Mouse (Mus musculus) kidney, postnatal 10 days (tissue): ENCODE results near the gene Opcml.

Experiments used
- DNase-seq: peaks from one replicate; pipeline ENCODE4 v3.0.0; 2021; ENCODE audit warnings: mixed read lengths

The Opcml gene

DNA sequence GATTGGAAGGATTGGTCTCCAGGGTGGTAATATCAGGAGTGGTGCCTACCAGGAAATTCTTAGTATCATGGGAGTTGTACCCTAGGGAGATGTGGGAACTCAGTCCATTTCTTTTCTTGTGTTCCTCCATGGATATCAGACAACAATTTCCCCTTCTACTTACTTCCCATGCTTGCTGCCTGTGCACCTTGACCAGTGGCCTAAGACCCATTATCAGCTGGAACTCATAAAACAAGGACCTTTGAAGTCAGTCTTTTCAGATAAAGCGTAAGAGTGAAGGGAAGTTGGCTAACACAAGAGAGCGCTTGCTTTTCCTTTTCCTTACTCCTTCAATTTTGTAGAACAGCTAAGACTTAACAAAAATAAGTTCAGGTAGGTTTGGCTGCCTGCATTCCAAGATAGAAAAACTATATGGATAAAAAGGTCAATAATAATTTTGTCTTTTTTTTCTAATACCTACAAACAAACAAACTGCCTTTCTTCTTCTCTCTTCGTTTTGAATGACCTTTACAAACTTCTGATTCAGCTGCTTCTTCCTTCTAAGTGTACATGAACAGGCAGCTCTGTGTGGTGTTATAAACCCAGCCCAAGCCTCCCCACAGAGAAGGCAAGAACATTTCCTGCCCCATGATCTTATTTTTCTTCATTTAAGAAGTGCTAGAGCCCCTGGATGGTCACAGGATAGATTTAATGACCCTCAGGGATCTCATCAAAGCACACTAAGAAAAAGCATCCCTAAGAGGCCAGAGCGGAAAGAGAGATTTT lies 387.7 kb downstream of the Opcml start:
- no peak for DNase-seq

DNA sequence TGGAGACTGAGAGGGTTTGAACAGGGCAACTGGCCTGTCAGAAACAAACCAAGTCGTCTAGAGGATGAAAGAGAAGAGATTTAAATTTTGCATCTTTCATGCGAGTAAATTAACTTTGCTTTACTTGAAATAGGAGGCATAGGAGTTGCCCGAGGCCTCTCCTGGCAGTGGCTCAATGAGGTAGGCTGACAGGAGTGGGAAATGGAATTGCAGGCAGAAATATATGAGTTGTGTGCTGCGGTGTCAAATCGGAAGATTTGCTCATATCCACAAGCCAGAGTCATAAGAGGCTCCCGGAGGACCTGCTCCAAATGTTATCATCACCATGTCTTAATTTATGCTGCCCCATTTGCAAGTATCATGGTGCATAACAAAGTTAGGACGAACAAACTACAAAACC lies 391.3 kb downstream of the Opcml start:
- no peak for DNase-seq

DNA sequence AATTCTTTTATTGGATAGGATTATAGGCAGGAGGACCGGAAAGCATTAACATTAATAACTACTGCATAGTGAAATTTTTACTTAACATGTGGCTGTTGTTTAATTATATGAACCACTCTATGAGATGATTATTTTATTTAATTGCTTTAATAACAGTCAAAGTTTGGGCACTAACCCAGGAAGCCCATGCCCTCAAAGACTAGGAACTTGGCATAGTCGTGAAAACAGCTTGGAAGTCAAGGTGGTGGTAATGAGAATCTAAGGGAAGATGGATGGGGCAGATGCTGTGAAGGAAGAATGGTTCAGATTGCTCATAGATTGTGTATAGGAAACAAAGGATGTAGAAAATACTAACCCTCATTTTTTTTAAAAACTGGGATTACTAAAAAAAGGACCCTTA lies 399.7 kb downstream of the Opcml start:
- DNase-seq, result no peak

DNA sequence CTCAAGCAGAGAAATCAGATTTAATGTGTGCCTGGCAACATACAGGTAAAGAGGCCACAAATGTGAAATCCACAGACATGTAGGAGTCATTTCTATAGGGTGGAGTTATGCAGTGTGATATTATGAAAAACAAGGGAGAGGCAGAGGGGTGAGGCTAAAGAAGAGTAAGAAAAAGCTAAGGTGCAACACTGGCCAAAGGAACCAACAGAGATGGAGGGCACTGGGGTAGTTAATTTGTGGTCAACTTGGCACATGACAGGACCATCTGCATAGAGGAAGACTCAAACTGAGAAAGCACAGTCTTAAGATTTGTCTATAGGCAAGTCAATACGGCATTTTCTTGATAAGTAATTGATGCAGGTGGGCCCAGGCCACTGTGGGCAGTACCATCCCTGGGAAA lies 400.2 kb downstream of the Opcml start:
- DNase-seq, result no peak

DNA sequence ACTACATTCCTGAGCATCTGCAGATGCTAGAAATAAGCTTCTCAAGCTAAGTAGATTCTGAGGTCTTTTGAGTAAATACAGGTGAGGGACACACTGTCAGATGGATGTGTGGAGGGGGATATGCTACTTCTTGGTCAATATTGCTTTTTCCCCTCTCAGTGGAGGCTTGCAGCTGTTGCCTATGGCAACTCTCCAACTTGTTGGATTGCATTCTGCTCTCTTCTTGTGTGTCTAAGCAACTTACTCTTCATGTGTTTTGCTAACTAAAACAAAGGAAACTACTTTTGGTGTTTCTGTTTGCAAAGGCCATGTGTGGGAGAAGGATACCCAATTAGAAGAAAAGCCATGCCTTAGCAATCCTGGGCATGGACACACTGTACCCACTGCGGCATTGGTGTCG lies 406.0 kb downstream of the Opcml start:
- peak; percentile 21 for DNase-seq

DNA sequence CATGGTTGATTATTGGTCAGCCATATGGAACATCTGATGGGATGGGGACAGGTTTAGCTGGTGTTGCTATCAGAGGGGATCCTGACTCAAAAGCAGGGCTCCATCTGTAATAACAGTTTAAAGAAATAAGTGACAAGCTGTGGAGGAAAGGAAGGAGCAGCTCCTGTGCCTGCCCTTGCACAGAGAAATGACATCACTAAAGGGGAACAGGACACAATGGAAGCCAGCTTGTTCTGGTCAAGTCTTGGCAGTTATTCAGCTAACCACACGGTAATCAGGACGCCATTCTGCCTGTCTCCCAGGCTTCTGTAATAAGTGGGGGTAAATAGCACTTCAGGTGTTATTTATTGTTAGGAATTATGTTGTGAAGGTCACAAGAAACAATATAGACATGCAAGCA lies 406.5 kb downstream of the Opcml start:
- no peak for DNase-seq

DNA sequence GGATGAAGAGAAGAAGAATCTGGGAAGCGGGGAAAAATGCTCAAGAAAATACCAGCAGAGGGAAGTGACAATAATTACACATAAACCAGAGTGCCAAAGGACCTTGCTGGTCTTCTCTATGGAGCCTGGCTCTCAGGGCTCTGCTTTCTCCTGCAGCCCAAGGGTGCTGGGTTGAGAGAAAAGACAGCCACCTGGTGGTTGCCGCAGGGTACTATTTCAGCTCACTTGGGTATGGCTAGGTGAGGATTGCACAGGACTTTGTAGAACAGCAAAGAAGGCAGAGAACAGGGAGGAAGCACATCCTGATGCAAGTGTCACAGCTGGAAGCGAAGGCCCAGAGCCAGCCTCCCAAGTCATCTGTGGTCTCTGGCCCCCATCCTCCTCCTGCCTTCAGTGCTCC lies 407.1 kb downstream of the Opcml start:
- DNase-seq, result peak; percentile 66

DNA sequence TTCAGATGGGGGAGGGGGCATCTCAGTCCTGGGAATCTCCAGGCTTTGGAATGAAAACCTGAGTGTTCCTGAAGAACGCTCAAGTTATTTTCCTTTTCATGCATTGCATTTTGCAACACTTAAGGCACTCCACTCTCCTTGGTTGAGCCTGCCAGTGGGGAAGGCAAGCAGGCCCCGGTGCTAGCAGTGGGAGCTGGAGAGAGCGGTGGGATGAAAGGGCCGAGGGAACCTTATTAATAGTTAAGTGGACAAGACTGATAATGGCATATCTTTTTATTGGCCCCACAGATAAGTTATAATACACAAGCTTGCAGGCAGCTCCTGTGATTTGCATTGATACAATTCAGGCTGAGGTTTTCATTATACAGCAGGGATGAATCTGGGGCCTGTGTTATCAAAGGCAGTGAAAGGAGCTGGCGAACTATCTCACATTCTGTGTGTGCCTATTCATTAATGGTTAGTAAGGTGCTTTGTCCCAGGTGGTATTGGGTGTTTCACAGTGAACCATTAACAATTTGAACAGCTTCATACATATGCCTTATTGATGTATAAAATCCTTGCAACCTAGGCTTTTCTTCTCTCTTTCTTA lies 407.6 kb downstream of the Opcml start:
- no peak for DNase-seq

DNA sequence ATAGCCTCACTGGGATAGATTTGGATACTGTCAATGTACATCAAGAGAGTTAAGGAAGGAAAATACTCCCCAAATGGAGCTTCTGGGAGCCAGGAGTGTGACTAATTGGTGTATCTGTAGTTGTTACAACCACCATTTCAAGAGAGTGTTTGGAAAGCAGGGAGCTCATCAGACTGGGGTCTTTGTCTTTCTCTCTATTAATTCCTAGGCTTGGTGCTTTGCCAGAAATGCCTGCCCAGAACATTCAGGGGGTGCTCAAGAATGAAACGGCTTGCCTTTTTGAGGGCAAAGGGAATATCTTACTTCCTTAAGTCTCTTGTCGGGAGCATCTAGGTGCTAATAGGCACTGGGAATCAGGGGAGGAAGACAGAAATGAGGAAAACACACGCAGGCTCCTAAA lies 416.9 kb downstream of the Opcml start:
- no peak for DNase-seq

DNA sequence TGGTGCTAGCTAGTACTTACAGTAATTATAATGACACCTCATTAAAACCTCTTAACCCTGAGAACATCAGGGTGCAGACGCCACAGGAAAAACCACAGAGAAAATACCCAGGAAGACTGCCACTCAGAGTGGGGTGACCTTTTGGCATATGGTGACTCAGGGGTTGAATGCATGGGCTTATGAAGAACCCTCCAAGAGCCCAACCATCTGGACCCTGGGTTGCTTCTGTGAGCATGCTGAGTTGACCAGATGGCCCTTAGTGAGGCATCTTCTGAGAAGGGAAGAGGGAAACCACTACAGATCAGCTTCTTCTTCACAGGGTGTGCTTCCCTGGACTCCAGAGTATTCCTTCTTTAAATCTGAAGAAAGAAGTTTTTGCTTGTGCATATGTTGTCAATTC lies 418.1 kb downstream of the Opcml start:
- DNase-seq, result no peak

DNA sequence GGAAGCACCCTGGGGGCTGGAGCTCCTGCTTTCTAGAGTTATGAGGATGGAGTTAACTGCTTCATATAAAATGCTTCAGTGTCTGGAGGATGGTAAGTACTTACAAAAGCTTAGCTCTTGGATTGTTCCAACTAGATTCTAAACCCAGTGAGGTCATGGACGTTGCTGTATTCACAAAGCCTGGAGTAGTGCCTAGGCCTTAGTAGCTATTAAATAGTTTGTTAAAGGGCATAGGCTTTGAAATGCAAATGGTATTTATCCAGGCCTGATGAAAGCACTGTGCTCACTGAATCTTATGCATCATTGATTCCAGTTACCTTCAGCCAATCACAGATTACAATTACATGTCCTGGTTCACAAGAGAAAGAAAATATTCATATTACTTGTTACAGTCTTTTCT lies 421.3 kb downstream of the Opcml start:
- DNase-seq, result no peak

DNA sequence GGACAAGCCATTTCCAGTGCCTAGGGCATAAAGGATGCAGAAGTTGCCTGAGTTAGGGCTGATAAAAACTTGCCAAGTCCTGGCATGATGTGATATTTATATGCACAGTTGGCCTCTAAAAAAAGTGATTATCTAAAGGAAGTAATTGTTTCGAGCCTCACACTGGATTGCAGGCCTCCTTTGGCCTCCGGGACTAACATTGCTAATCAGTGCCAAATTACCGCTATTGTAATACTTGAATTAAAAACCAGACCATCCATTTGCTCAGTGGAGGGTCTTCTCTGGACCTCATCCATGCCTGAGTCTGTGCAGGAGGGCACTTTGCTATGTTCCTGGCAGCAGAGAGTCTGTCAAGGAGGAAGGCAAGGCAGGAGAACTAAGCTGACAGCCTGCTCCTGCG lies 423.3 kb downstream of the Opcml start:
- DNase-seq, result no peak

DNA sequence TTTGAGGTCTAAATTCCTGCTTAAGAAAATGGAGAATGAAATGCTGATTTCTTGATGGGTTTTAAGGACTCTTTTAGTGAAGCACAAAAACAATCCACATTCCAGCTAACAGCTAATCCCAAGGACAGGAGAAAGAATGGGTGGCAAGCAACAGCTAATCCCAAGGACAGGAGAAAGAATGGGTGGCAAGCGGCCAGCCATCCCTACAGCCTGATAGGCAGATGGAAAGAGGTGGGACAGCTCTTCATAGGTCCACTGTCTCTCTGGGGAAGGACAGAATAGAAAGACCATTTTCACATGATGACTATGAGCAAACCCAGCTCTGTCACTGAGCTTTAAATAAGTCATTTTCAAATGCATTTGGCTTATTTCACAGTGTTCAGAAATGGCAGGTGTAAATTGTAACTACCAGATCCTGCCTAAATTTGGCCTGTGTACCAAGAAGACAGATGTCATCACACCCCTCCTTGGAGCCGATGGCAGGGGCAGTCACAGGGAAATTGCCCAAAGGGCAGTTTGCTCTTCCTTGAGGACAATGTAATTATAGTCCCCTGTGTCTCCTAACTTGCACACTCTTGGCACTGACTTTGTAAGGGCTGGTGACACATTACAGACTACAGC lies 427.6 kb downstream of the Opcml start:
- no peak for DNase-seq

DNA sequence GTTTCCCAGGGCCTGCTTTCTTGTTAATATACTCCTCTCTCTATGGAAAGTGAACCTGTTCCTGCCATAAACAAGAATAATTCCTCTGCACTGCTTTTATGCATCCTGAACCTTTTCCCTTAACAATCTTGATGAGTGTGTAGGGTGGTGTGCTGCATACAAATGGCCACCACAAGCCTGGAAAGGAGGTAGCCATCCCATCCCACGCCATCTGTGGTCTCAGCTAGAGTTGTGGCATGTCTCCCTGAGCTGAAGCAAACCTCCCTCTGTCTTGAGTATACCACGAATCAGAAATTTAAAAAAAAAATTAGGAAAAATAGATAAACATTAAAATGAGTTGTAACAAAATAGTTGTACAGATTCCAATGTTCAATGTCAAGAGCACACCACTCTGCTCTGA lies 432.2 kb downstream of the Opcml start:
- DNase-seq, result no peak

DNA sequence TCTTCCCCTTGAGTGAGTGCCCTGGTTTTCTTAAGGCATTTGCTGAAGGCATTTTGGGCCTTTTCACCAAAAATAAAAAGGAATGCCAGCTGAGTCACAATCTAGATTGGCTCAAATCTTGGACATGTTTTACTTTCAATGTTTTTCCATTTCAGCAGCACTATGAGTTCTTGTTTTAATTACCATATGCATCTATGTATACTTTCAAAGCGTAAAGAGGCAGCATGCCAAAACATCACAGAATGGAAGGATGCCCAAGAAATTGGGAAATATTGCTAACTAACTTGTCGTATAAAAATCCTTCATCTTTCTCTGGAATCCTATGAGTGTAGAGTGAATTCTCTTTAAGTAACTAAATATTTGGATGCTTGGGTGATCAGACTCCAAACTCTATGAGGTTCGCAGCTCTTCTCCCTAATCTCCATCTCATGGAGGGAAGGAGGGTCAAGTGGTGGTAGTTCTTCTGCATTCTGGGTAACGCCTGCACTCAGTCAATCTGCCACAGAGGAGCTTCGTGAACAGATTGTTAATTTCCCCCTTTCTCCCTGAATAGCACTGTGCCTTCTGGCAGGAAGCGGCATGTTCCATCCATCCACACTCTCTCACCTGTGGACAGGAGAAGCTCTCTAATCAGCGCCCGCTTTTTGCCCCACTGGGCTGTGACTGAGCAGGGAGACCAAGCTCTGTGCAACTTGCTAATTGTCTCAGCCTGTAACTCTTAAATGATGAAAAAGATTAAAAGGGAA lies 435.4 kb downstream of the Opcml start:
- no peak for DNase-seq

DNA sequence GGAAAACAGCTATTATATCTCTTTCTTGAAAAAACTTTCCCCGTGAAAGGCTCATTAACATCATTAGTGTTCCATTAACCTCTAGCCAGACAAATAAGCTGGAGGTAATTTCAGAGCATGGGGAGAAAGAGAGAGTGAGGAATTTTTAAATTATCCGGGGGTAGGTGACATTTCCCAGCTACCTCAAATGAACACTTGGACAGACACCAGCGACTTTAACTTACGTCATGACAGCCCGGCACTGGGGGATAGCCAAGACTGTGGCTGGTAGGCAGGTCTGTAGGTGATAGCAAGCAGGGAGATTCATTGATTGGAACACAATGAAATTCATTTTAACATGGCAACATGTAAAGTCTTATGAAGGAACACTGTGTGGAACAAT lies 436.0 kb downstream of the Opcml start:
- no peak for DNase-seq

DNA sequence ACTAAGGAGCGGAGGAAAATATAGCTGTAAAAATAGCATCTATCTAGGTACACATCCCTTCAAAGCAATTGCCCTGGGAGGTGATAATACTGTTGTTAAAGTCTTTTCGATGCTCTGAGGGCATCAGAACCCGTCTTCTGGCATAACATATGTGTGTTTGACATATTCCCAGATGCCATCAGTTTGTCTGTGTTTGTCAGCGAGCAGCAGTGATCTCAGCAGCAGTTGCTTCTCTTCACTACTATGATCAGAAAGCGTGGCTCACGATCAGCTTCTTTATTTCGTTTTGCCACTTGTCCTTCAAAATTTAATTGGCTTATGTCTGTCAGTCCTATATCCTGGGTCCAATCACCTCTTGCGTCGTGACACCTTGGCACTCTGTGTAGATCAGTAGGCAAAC lies 447.9 kb downstream of the Opcml start:
- no peak for DNase-seq

DNA sequence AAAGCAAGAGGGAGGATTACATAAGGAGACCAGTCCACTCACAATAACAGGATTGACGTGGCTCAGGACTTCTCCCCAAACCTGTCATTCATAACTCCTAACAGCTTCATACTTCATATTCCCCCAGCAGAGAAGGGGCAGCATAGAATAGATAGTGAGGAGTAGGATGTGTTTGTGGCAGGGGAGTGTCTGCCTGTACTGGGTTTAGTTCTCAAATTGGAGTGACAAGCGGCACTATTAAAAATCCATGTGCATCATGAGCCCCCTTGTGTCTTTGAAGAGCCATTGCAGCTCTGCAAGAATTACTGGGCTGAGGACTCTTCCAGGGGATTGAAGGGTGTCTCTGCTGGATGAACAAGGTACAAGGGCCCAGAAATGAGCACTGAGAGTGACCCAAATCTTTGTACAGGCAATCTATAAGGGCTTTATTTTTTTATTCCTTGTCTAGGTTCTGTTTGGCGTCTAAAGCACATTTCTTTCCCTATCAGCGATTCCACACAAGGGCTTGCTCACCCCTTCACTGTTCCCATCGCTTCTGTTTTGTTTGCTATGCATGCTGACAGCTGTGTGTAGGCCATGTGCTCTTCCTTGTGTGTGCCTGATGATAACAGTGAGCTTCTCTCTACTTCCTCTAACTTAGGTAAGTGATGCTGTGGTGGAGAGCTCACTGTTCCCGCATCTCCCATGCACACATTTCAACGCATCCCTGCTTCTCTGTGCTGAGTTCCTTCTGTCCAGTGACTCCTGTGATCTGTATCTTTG lies 457.3 kb downstream of the Opcml start:
- no peak for DNase-seq

DNA sequence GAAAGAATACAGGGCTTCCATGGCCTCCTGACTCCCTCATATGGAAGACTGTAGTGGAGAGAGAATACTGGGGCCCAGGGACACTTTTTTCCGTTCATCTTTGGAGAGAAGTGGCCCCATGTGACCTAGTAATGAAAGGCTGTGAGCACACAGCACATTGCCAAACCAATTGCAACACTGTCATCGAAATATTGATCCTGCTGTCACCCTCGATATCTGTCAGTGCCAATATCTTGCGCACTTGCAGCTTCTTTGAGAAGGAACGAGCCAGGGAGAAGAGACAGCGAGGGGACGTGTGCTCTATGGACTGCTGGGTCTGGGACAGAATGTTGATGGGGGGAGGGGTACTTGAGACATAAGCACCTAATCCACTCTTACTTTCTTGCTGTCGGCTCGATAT lies 460.8 kb downstream of the Opcml start:
- no peak for DNase-seq

DNA sequence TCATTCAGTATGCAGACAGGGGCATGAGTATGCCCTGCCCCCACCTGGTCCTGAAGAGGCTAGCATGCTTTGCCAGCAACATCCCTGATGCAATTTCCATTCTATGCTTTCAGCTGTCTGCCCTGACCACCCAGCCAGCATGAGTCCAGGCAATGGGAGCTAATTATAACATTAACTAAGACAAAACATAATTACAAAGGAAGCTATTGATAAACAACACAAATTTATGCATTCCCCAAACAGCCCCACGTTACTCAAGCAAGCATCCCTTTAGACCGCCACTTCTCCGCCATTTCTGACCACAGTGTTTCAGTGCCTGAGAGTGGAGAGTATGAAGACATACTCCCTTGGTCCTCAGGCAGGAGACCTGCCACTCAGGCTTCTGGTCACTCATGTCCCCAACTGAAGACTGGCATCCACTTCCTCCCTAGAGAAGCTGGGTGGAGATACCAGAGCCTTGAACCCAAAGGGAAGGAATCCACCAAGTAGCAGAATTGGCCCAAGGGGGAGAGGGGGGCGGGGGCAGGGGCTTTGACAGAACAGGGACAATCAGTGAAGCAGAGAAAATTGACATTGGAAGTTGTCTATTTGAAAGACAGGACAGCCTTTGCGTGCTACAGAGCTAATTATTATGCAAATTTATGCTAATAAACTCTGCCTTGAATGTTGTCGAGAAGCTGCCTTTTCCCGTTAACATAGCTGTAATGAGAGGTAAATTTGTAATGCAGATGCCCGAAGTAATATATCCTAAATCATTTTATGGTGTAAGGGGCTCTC lies 464.7 kb downstream of the Opcml start:
- DNase-seq, result no peak

DNA sequence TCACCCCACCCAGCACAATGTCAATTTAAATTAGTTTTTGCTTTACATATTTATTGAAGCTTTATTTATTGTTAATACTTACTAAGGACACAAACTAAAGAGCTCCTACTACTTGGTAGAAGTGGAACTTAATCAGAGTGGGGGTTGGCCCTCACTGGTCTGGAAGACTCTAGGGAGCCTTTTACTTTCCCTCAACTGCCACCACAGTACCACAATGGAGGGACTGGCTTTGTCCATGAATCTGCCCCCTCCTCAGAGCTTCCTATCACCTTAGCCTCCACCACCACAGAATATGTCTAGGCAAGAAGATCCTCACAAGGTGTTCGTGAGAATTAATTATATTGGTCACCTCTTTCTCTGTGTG lies 465.3 kb downstream of the Opcml start:
- no peak for DNase-seq

DNA sequence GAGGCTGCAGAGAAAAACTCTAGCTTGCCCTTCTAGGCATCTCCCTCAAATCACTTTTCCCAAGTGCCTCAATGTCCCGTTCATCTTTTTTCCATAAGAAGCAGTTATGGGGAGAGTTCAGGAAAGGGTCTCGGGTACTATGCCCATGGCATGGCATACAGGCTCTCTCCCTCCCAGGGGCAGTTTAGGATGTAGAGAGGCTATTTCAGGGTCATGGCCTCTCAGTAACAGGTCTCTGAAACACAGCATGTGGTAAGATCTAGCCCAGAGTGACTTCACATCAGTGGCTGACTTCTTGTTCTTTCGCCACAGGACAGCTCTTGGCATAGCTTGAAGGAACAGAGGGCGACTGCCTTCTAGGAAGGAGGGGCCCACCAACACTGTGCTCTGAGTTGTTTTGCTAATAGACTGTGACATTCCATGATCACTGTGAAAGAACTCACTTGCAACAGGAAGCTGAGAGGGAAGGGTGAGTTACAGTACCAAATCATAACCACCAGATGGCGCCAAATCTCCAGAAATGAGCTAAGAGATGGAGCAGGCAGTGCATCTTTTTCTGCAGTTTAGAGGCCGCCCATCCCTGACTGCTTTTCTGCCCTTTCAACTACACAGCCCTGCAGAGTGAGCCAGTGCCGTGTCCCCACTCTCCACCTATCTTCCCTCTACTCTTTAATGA lies 470.6 kb downstream of the Opcml start:
- peak; percentile 79 for DNase-seq
